Mouse (Mus musculus) kidney, adult 2 months (tissue): ENCODE results near the gene Lin7a. TPM values are rescaled to one million over a fixed set of nuclear protein-coding genes. Genes with fewer than 3 reads are reported as not detected.

ENCODE experiments used
- DNase-seq: peaks from one replicate; pipeline ENCODE4 v3.0.0; 2021
- H3K27ac ChIP-seq: fragments of 200-500 bp; 2 replicates; pipeline ENCODE4 v1.5.1; 2012; ENCODE audit warnings: low read depth, low read length, control low read depth, inconsistent platforms; ENCODE audit not compliant: insufficient read depth
- H3K27me3 ChIP-seq: fragments of 200-500 bp; replicated peaks from 2 replicates; pipeline ENCODE4 v1.6.1; 2012; ENCODE audit warnings: mild to moderate bottlenecking, moderate library complexity, low read length, inconsistent platforms; ENCODE audit not compliant: control insufficient read depth, insufficient read depth
- H3K36me3 ChIP-seq: fragments of 200-500 bp; 2 replicates; pipeline ENCODE4 v1.6.1; 2012; ENCODE audit warnings: mild to moderate bottlenecking, moderate library complexity, low read length, inconsistent platforms; ENCODE audit not compliant: control insufficient read depth, insufficient read depth
- H3K4me1 ChIP-seq: fragments of 200-500 bp; 2 replicates; pipeline ENCODE4 v1.6.1; 2011; ENCODE audit warnings: low read length; ENCODE audit not compliant: control insufficient read depth, insufficient read depth
- H3K4me3 ChIP-seq: fragments of 200-500 bp; 2 replicates; pipeline ENCODE4 v1.5.1; 2011; ENCODE audit warnings: mild to moderate bottlenecking, low read depth, low read length, control low read depth; ENCODE audit not compliant: insufficient read depth
- CTCF ChIP-seq: fragments of 200-500 bp; conservative IDR thresholded peaks from 2 replicates; pipeline ENCODE4 v1.5.1; 2011; ENCODE audit warnings: low read depth, mild to moderate bottlenecking, control low read depth, low read length, moderate library complexity, mixed read lengths; ENCODE audit not compliant: insufficient read depth, insufficient read length
- POLR2A ChIP-seq: fragments of 200-500 bp; IDR thresholded peaks from one replicate; pipeline ENCODE4 v1.6.1; 2011; ENCODE audit warnings: low read depth, low read length, control low read depth
- WGBS: fragments of 180-500 bp; shearing (Covaris S2); methylation state at CpG from one replicate; pipeline ENCODE4 v1.1.7; 2018; 5-methylcytosine and 5-hydroxymethylcytosine counted together
- polyA plus RNA-seq: library from polyadenylated mRNA; depleted of rRNA; stranded (reverse); fragments of >200 nt; gene quantifications from 2 replicates; pipeline ENCODE4 v1.2.3, GENCODE M21; 2012

Lin7a gene
- polyA plus RNA-seq, 1 experiment, result 1.6 TPM

DNA sequence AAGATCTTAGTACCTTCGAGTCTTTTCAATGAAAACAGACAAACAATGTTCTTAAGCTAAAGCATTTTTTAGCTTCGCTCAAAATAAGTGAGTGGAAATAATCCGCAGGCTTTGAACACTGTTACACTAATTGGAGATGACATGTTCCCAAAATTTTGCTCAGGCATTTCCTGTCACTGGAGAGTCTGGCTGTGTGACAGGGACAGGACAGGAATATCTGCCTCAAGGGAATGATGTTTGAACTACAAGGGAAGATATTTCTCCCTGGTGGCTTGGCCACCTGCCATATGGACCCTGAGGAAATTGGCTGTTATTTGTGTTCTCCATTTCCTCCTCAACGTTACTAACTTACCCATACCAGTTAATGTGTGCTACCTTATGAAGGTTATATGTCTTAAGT is 90.1 kb downstream of the Lin7a start:
- no peaks in the 10 kb centered on the region for H3K36me3 ChIP-seq
- H3K27me3 ChIP-seq, result no peaks in the 10 kb centered on the region
- no peaks in the 10 kb centered on the region for H3K4me1 ChIP-seq
- WGBS, result 49% methylated on average over 4 of the region's 4 CpGs
- H3K4me3 ChIP-seq, result no peak overlapping the region
- peak; percentile 76 for DNase-seq
- TF ChIP-seq POLR2A (no peak), CTCF (no peak)
- H3K27ac ChIP-seq, result no peak overlapping the region

DNA sequence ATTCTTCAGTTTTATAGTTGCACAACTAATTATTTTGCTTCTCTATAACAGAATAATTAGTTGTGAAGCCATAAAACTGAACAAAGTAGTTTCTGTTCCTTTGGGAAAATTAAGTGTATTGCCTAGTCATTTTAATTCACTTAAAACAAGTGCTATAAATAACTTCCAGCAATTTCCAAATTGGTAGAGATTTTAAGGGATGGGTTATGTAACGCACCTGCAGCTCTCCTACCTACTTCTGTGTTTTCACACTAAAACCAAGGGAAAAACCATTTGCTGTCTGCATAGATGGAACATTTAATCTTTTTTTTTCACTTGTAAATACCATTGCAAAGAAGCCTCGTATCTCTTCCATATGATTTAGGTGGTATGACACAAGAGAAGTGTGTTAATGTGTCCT is 90.5 kb downstream of the Lin7a start:
- Histone ChIP-seq H3K4me1 (no peaks in the 10 kb centered on the region), H3K36me3 (no peaks in the 10 kb centered on the region), H3K27me3 (no peaks in the 10 kb centered on the region), H3K4me3 (no peak overlapping the region), H3K27ac (no peak overlapping the region)
- TF ChIP-seq POLR2A, result no peak
- TF ChIP-seq CTCF, result no peak
- no peak for DNase-seq
- WGBS, result 78% methylated on average over 2 of the region's 2 CpGs

DNA sequence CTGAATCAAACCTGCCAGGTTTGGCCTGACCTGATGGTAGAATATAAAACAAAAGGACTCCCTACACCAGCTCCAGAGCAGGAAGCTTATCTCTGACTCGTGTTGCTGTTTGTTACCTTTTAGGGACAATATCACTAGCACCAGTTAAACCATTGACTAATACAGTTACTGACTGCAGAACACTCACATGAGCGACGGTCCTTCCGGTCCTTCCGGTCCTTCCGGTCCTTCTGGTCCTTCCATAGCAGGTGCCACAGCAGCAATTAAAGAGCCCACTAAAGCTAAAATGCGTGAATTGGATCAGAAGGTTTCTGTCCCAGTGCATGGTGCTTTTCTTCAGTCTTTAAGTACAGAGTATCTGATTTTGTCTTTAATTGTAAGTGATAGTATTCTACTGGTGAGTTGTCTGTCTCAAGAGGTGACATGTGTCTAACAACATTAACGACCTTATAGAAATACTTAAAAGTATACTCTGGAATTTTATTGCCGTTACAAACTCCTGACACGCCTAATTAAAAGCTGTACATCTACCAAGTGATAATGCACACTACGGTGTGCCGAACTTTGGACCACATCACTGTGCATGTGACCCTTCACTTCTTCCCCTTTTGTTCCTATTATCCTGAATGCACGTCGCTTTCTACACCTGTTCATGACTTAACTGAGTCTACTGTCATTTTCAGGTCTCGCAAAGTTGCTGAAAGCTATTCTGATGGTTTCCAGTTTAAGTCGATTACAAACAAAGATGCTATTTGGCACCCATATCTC is 91.7 kb downstream of the Lin7a start:
- 85% methylated on average over 16 of the region's 16 CpGs for WGBS
- Histone ChIP-seq H3K27ac (no peak overlapping the region), H3K36me3 (no peaks in the 10 kb centered on the region), H3K4me1 (no peaks in the 10 kb centered on the region), H3K27me3 (no peaks in the 10 kb centered on the region), H3K4me3 (no peak overlapping the region)
- no peak for DNase-seq
- TF ChIP-seq CTCF, result no peak

- 70% methylated on average over 2 of the region's 2 CpGs for WGBS
- Histone ChIP-seq H3K4me1 (no peaks in the 10 kb centered on the region), H3K27me3 (no peaks in the 10 kb centered on the region), H3K4me3 (no peak overlapping the region), H3K36me3 (no peaks in the 10 kb centered on the region), H3K27ac (no peak overlapping the region)
- DNase-seq, result no peak
- no peak for TF ChIP-seq CTCF
These were observed 105.7 kb downstream of the Lin7a start for GRCm38 (mm10) chr10:107377218-107377617.

DNA sequence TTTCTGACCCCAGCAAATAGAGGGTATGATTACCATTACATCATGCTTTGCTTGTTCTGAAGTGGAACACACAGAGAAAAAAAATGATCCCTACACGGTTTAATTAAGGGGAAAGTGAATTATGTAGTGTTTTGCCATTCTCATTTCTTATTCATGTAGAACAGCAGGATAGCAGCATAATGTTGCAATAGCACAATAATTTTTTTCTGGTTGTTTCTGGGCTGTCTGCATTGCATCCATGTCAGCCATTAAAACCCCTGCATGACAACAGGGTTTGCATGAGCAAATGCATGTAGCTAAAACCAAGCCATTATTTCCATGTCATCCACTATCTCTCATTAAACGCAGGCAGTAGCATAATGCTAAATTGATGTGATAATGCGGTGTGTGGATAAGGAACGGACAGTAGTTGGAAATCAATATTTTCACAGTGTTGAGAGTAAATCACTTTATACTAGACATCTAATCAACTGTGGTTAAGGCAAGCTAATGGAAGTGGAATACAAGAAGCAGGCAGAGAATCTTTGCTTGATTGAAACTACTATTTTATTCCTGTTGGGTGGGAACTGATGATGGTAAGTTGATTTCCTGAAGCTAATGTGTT is 109.8 kb downstream of the Lin7a start:
- Histone ChIP-seq H3K27me3 (no peaks in the 10 kb centered on the region), H3K4me1 (no peaks in the 10 kb centered on the region), H3K4me3 (no peak overlapping the region), H3K36me3 (no peaks in the 10 kb centered on the region), H3K27ac (no peak overlapping the region)
- TF ChIP-seq CTCF, result no peak
- TF ChIP-seq POLR2A, result no peak
- DNase-seq, result no peak
- WGBS, result 81% methylated on average over 4 of the region's 4 CpGs

GRCm38 (mm10) chr10:107383825-107384224 is 112.3 kb downstream of the Lin7a start:
- TF ChIP-seq POLR2A (no peak), CTCF (no peak)
- Histone ChIP-seq H3K4me1 (no peaks in the 10 kb centered on the region), H3K27ac (no peak overlapping the region), H3K36me3 (no peaks in the 10 kb centered on the region), H3K4me3 (no peak overlapping the region), H3K27me3 (no peaks in the 10 kb centered on the region)
- DNase-seq, result no peak

GRCm38 (mm10) chr10:107389505-107389904 is 118.0 kb downstream of the Lin7a start:
- DNase-seq, result peak; percentile 64
- WGBS, result 55% methylated on average over 4 of the region's 4 CpGs
- no peak for TF ChIP-seq POLR2A
- TF ChIP-seq CTCF, result peak; percentile 92

GRCm38 (mm10) chr10:107405347-107405746 is 133.9 kb downstream of the Lin7a start:
- WGBS, result 84% methylated on average over 4 of the region's 4 CpGs
- no peaks in the 10 kb centered on the region for H3K27me3 ChIP-seq
- no peaks in the 10 kb centered on the region for H3K36me3 ChIP-seq
- no peak overlapping the region for H3K4me3 ChIP-seq
- TF ChIP-seq POLR2A (no peak), CTCF (no peak)
- no peaks in the 10 kb centered on the region for H3K4me1 ChIP-seq
- DNase-seq, result no peak
- no peak overlapping the region for H3K27ac ChIP-seq

More at GRCm38 (mm10) chr10:107389505-107389904, 118.0 kb downstream of the Lin7a start:
- H3K4me3 ChIP-seq, result no peak overlapping the region
- H3K27ac ChIP-seq, result no peak overlapping the region
- no peaks in the 10 kb centered on the region for H3K36me3 ChIP-seq
- no peaks in the 10 kb centered on the region for H3K27me3 ChIP-seq
- H3K4me1 ChIP-seq, result no peaks in the 10 kb centered on the region
